Mouse (Mus musculus): ENCODE data around the gene Pick1. TPM values are rescaled to one million over a fixed set of nuclear protein-coding genes. Genes with fewer than 3 reads are reported as not detected.
A peak's percentile ranks its signal among the peaks of the same experiment; 100 is the strongest.

Gene Pick1
- total RNA-seq (2014; rRNA removed; ENCODE audit: low replicate concordance) (23.8 and 27.2 TPM in 2 replicates), polyA plus RNA-seq (2015; fragmentation: Nextera tagmentation; extraction: Ambion mirVana) (26.9 and 29.8 TPM in 2 replicates)

DNA sequence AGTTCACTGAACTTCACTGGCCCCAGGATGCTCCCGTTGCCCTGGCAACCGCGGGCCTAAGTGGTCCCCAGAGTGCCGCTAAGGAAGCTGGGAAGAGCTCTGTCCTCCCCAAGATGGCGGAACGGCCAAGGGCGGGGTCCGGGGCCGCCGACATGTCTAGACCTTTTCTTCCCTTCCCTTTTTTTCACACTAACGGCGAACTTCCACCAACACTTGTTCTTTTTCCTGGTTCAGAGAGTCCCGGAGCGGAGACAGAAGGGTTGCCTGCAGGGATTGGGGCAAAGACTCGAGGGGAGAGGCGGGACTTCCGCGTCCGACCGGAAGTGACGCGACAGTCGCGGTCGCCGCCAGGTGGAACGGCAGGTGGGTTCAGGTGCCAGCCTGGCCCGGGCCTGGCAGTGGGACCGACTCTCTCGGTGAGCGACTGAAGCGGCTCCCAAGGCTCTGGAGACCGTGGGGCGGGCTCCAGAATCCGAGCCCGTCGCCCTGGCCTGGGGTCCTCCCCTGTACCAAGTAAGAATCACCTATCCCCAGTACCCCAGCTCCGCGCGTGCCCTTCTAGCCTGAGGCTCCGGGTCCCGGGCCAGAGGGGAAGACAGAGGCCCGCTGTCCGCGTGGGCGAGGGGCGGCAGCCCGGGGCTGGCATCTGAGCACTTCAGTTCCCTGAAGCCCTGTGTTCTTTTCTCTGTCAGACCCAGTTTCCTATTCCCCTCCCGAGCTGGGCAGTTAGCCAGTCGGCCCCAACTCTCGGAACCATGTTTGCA is at the start of gene Pick1, which contains the start of gene Gm49486:
Gene Pick1, plus strand, starts transcription at position 116 of the 764 bp plus-strand sequence.
Gene Gm49486, plus strand, starts transcription at position 334 of the 764 bp plus-strand sequence.
- DNase-seq (ENCODE audit: low spot score) (peak; percentile 87), ATAC-seq (ENCODE audit: insufficient read depth, low read depth) (peak; percentile 88)
- Histone ChIP-seq H3K4me1 (ENCODE audit: control insufficient read depth, insufficient read depth) (peaks cover 6% of the 10 kb centered on the region), H3K27me3 (ENCODE audit: control insufficient read depth, insufficient read depth, low read length) (no peaks in the 10 kb centered on the region), H3K9me3 (replicated peaks; ENCODE audit: control insufficient read depth, low read length) (no peaks in the 10 kb centered on the region), H3K4me2 (ENCODE audit: low read depth, low read length) (peak within 1 kb of the TSS; percentile 98), H3K9ac (replicated peaks; ENCODE audit: low read depth, low read length) (peak within 1 kb of the TSS; percentile 73), H3K4me3 (ENCODE audit: low read depth, low read length) (peak within 1 kb of the TSS; percentile 73), H3K36me3 (replicated peaks; ENCODE audit: control insufficient read depth, insufficient read depth, low read length) (peaks cover 24% of the 10 kb centered on the region), H3K27ac (ENCODE audit: low read depth) (peak within 1 kb of the TSS; percentile 96)
- WGBS = under 1% methylated on average over 50 of the region's 51 CpGs
- TF ChIP-seq EP300 (IDR thresholded peaks at IDR 0.05; ENCODE audit: low read depth) (peak; percentile 39; the same call in 1 of the 2 replicates), CTCF (IDR thresholded peaks at IDR 0.05; ENCODE audit: low read depth) (no peak)

DNA sequence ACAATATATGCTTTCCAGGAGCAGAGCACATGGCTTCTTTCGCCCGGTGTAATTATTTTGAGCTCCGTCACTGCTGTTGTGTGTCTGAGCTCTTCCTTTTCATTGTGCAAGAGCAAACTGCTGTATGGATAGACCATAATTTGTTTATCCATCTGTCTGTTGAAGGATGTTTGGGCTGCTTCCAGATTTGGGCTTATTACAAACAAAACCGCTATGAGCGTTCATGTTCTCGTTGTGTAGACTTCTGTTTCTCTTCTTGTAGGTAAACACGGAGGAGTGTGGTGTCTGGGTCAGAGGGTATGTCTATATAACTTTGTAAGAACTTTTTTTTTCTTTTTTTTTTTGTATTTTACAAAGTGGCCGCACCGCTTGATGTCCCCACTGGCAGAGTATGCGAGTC is 43.8 kb upstream of the Pick1 start:
- no peak for ATAC-seq (ENCODE audit: insufficient read depth, low read depth)
- Histone ChIP-seq H3K4me2 (ENCODE audit: low read depth, low read length) (no peak overlapping the region), H3K36me3 (replicated peaks; ENCODE audit: control insufficient read depth, insufficient read depth, low read length) (no peaks in the 10 kb centered on the region), H3K4me1 (ENCODE audit: control insufficient read depth, insufficient read depth) (no peaks in the 10 kb centered on the region), H3K9me3 (replicated peaks; ENCODE audit: control insufficient read depth, low read length) (no peaks in the 10 kb centered on the region), H3K9ac (replicated peaks; ENCODE audit: low read depth, low read length) (no peak overlapping the region), H3K27me3 (ENCODE audit: control insufficient read depth, insufficient read depth, low read length) (0 out of 2 replicates have a peak, but pooled peaks cover 4% of the 10 kb centered on the region), H3K4me3 (ENCODE audit: low read depth, low read length) (no peak overlapping the region), H3K27ac (ENCODE audit: low read depth) (no peak overlapping the region)
- TF ChIP-seq CTCF (IDR thresholded peaks at IDR 0.05; ENCODE audit: low read depth) = no peak
- no peak for TF ChIP-seq EP300 (IDR thresholded peaks at IDR 0.05; ENCODE audit: low read depth)
- no peak for DNase-seq (ENCODE audit: low spot score)
- 82% methylated on average over 10 of the region's 10 CpGs for WGBS

DNA sequence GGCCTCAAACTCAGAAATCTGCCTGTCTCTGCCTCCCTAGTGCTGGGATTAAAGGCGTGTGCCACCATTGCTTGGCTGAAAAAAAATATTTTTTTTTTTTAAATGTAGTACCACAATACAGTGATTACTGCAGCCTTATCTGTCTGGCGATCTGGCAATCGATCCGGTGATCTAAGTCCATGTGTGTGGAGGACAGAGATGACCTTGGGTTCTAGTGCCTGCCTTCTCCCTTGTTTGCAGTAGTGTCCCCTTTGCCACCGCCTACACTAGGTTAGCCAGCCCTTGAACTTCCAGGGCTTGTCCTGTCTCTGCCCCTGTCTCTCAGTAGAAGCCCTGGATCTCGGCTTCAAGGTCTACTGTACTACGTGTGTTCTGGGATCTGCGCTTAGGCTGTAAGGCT is 41.2 kb upstream of the Pick1 start:
- ATAC-seq (ENCODE audit: insufficient read depth, low read depth) (no peak), DNase-seq (ENCODE audit: low spot score) (no peak)
- WGBS = 84% methylated on average over 8 of the region's 8 CpGs
- TF ChIP-seq EP300 (IDR thresholded peaks at IDR 0.05; ENCODE audit: low read depth) = no peak
- no peak for TF ChIP-seq CTCF (IDR thresholded peaks at IDR 0.05; ENCODE audit: low read depth)
- Histone ChIP-seq H3K4me3 (ENCODE audit: low read depth, low read length) (no peak overlapping the region), H3K27ac (ENCODE audit: low read depth) (no peak overlapping the region), H3K4me1 (ENCODE audit: control insufficient read depth, insufficient read depth) (0 out of 2 replicates have a peak, but pooled peaks cover 2% of the 10 kb centered on the region), H3K27me3 (ENCODE audit: control insufficient read depth, insufficient read depth, low read length) (0 out of 2 replicates have a peak, but pooled peaks cover 4% of the 10 kb centered on the region), H3K36me3 (replicated peaks; ENCODE audit: control insufficient read depth, insufficient read depth, low read length) (no peaks in the 10 kb centered on the region), H3K9me3 (replicated peaks; ENCODE audit: control insufficient read depth, low read length) (no peaks in the 10 kb centered on the region), H3K4me2 (ENCODE audit: low read depth, low read length) (no peak overlapping the region), H3K9ac (replicated peaks; ENCODE audit: low read depth, low read length) (no peak overlapping the region)

DNA sequence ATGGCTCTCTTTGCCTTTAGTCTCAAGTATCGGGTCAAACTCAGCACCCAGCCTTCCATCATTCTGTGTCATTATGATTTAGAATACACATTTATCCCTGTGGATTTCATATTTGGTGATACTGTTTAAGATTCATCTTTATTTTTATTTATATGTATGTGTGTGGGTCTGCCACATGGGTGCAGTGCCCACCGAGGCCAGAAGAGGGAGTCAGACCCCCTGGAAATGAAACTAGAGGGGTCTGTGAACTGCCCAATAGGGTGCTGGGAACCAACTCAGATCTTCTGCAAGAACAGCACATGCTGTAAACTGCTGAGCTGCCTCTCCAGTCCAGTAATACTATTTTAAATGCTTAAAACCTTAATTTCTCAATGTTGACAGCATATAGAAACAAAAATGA is 37.5 kb upstream of the Pick1 start:
- peaks cover 10% of the 10 kb centered on the region; the same call in 1 of the 2 replicates for H3K4me1 ChIP-seq (ENCODE audit: control insufficient read depth, insufficient read depth)
- TF ChIP-seq EP300 (IDR thresholded peaks at IDR 0.05; ENCODE audit: low read depth) (no peak), CTCF (IDR thresholded peaks at IDR 0.05; ENCODE audit: low read depth) (no peak)
- H3K9me3 ChIP-seq (replicated peaks; ENCODE audit: control insufficient read depth, low read length) = no peaks in the 10 kb centered on the region
- 90% methylated on average over 2 of the region's 2 CpGs for WGBS
- H3K36me3 ChIP-seq (replicated peaks; ENCODE audit: control insufficient read depth, insufficient read depth, low read length) = no peaks in the 10 kb centered on the region
- no peak overlapping the region for H3K4me2 ChIP-seq (ENCODE audit: low read depth, low read length)
- H3K27me3 ChIP-seq (ENCODE audit: control insufficient read depth, insufficient read depth, low read length) = no peaks in the 10 kb centered on the region
- no peak overlapping the region for H3K9ac ChIP-seq (replicated peaks; ENCODE audit: low read depth, low read length)
- DNase-seq (ENCODE audit: low spot score) (no peak), ATAC-seq (ENCODE audit: insufficient read depth, low read depth) (no peak)
- H3K4me3 ChIP-seq (ENCODE audit: low read depth, low read length) = no peak overlapping the region
- H3K27ac ChIP-seq (ENCODE audit: low read depth) = no peak overlapping the region

DNA sequence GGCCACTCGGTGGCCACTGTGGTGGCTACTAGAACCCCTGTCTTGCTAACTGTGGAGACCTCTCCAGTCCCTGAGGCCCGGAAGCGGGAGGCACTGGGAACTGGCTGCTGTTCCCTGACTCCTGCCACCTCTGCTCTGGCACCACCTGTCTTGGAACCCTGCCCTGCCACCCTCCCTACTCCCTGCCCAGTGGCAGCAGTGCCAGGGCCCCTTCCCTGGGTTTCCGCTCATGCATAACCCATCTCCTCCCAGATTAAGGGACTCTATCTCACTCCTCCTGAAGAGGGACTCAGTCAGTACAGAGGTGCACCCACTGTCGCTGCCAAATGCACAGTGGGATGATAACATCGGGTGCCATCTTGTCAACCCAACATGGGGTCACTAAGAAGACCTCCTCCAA is 36.5 kb upstream of the Pick1 start:
- no peak overlapping the region for H3K9ac ChIP-seq (replicated peaks; ENCODE audit: low read depth, low read length)
- DNase-seq (ENCODE audit: low spot score) = no peak
- peak overlapping the region; percentile 69 for H3K27ac ChIP-seq (ENCODE audit: low read depth)

More for the DNA sequence above, 36.5 kb upstream of the Pick1 start:
- no peak for TF ChIP-seq CTCF (IDR thresholded peaks at IDR 0.05; ENCODE audit: low read depth)
- ATAC-seq (ENCODE audit: insufficient read depth, low read depth) = no peak
- Histone ChIP-seq H3K36me3 (replicated peaks; ENCODE audit: control insufficient read depth, insufficient read depth, low read length) (no peaks in the 10 kb centered on the region), H3K4me3 (ENCODE audit: low read depth, low read length) (no peak overlapping the region), H3K4me1 (ENCODE audit: control insufficient read depth, insufficient read depth) (peaks cover 10% of the 10 kb centered on the region; the same call in 1 of the 2 replicates), H3K9me3 (replicated peaks; ENCODE audit: control insufficient read depth, low read length) (no peaks in the 10 kb centered on the region), H3K27me3 (ENCODE audit: control insufficient read depth, insufficient read depth, low read length) (no peaks in the 10 kb centered on the region), H3K4me2 (ENCODE audit: low read depth, low read length) (peak overlapping the region; percentile 30; the same call in 1 of the 2 replicates)
- WGBS = 84% methylated on average over 6 of the region's 6 CpGs

Data from heart, postnatal 0 days (tissue).